Mouse (Mus musculus) adrenal gland, postnatal 4 days (tissue): Measurements from ENCODE around the gene Bmp2. TPM values are rescaled to one million over a fixed set of nuclear protein-coding genes. Genes with fewer than 3 reads are reported as not detected.

Experiments used
- DNase-seq, 2 experiments: peaks; one replicate each; pipeline ENCODE4 v3.0.0; 2021 to 2022; ENCODE audit warnings: low spot score in 2 of 2, mixed read lengths in 2 of 2
- microRNA-seq: library from miRNA; unstranded; fragments of <30 nt; microRNA quantifications from one replicate; pipeline ENCODE4 v1.2.0, GENCODE M21; 2021
- total RNA-seq, 2 experiments: library from RNA; stranded (reverse); gene quantifications; 2 replicates each; pipeline ENCODE4 v1.2.3; 2021

Gene Bmp2
- total RNA-seq, 2 experiments from 2014 or later: 18.5 to 21.3 TPM

GRCm38 (mm10) chr2:133564248-133564886, 12.4 kb downstream of the Bmp2 start:
- no peak for DNase-seq

- DNase-seq: no peak
Observed at GRCm38 (mm10) chr2:133565424-133565823, 13.5 kb downstream of the Bmp2 start.

GRCm38 (mm10) chr2:133565995-133566710, 14.2 kb downstream of the Bmp2 start:
- no peak for DNase-seq

GRCm38 (mm10) chr2:133591562-133592255, 39.8 kb downstream of the Bmp2 start:
- DNase-seq: no peak

Small RNAs within 50 kb of the gene (microRNA-seq; reads per million reads assigned to microRNA genes)
- gene Mir3090: not detected
